Mouse (Mus musculus): ENCODE data around the gene Prok1.

Prok1 gene

GRCm38 (mm10) chr3:107238051-107238450 is 1.5 kb downstream of the Prok1 start:
- DNase-seq (ENCODE audit: inconsistent ontology term) = no peak

- no peak for DNase-seq (ENCODE audit: inconsistent ontology term)
Observed at GRCm38 (mm10) chr3:107233945-107234344, 5.6 kb downstream of the Prok1 start.

GRCm38 (mm10) chr3:107233351-107233813 is 6.1 kb downstream of the Prok1 start:
- peak; percentile 70 for DNase-seq (ENCODE audit: inconsistent ontology term)

GRCm38 (mm10) chr3:107231202-107231601 is 8.3 kb downstream of the Prok1 start:
- no peak for DNase-seq (ENCODE audit: inconsistent ontology term)

- DNase-seq (ENCODE audit: inconsistent ontology term) = no peak
Observed at GRCm38 (mm10) chr3:107230527-107230926, 9.0 kb downstream of the Prok1 start, which contains the start of gene A630076J17Rik. TSS of gene A630076J17Rik (plus strand) at chr3:107230614.

- DNase-seq (ENCODE audit: inconsistent ontology term) = no peak
Observed at GRCm38 (mm10) chr3:107229822-107230221, 9.7 kb downstream of the Prok1 start.

- no peak for DNase-seq (ENCODE audit: inconsistent ontology term)
Observed at GRCm38 (mm10) chr3:107229221-107229620, 10.3 kb downstream of the Prok1 start.

GRCm38 (mm10) chr3:107225820-107226219 is 13.7 kb downstream of the Prok1 start:
- no peak for DNase-seq (ENCODE audit: inconsistent ontology term)

GRCm38 (mm10) chr3:107223230-107223629 is 16.3 kb downstream of the Prok1 start:
- DNase-seq (ENCODE audit: inconsistent ontology term) = no peak

GRCm38 (mm10) chr3:107221608-107222007 is 17.9 kb downstream of the Prok1 start, which contains the start of gene Cym:
TSS of gene Cym (minus strand) at chr3:107221732.
- no peak for DNase-seq (ENCODE audit: inconsistent ontology term)

GRCm38 (mm10) chr3:107218572-107218971 is 20.9 kb downstream of the Prok1 start:
- no peak for DNase-seq (ENCODE audit: inconsistent ontology term)

- no peak for DNase-seq (ENCODE audit: inconsistent ontology term)
Observed at GRCm38 (mm10) chr3:107217101-107217480, 22.4 kb downstream of the Prok1 start.

GRCm38 (mm10) chr3:107216400-107217100 is 23.0 kb downstream of the Prok1 start:
- DNase-seq (ENCODE audit: inconsistent ontology term) = no peak

- no peak for DNase-seq (ENCODE audit: inconsistent ontology term)
Observed at GRCm38 (mm10) chr3:107214606-107215005, 24.9 kb downstream of the Prok1 start.

GRCm38 (mm10) chr3:107207625-107208253 is 31.8 kb downstream of the Prok1 start:
- no peak for DNase-seq (ENCODE audit: inconsistent ontology term)

GRCm38 (mm10) chr3:107206490-107207150 is 32.9 kb downstream of the Prok1 start:
- DNase-seq (ENCODE audit: inconsistent ontology term) = no peak

- peak; percentile 51 for DNase-seq (ENCODE audit: inconsistent ontology term)
Observed at GRCm38 (mm10) chr3:107205994-107206393, 33.5 kb downstream of the Prok1 start.

GRCm38 (mm10) chr3:107205170-107205569 is 34.3 kb downstream of the Prok1 start:
- no peak for DNase-seq (ENCODE audit: inconsistent ontology term)

GRCm38 (mm10) chr3:107204413-107204812 is 35.1 kb downstream of the Prok1 start:
- DNase-seq (ENCODE audit: inconsistent ontology term) = no peak

GRCm38 (mm10) chr3:107201310-107202180 is 38.0 kb downstream of the Prok1 start:
- no peak for DNase-seq (ENCODE audit: inconsistent ontology term)

GRCm38 (mm10) chr3:107188226-107188899 is 51.1 kb downstream of the Prok1 start:
- peak; percentile 39 for DNase-seq (ENCODE audit: inconsistent ontology term)

Measured in Muller cell, postnatal 12 days (primary cell).